Mouse (Mus musculus): ENCODE data around the gene Krtap12-1.
"Not testable (repeated sequence)": the region's sequence is repeated elsewhere in the genome, so short reads cannot be mapped to it uniquely, and the experiment has no call there.

Krtap12-1 gene

DNA sequence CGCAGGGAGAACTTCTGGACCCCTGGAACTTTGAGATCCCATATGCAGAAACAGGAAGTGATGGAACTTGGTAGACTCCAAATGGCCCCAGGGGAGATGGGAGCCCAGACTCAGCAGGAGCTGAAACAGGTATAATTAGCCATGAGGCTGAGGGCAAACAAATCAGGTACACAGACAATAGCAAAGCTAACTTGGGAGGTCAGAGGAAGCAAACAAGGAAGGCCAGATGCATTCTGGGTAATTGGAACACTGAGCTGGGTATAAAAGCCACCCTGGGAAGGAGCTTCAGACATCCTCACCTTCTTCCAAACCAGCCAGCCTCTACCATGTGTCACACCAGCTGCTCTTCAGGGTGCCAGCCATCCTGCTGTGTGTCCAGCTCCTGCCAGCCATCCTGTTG is at the start of gene Krtap12-1:
Gene Krtap12-1, plus strand, starts transcription at position 301 of the 400 bp plus-strand sequence.
- DNase-seq (ENCODE audit: low read depth, low spot score), result not testable (repeated sequence)

DNA sequence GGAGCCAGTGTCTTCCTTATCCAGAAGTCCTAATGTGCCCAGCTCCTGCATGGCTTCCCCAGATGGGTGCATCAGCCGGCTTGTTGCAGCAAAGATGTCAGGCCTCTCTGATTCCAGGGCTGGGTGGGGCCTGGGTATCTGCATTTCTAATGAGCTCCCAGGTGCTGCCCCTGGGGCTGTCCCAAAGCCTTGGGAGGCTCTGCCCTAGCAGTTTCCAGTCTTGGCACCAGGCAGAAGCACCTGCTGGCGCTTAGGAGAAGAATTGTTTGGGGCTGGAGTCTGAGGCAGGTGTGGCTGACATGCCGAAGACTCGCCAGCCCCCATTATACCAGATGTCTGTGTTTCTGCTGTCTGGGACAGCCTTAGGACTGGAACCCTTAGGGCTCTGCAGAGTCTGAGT is 49.7 kb upstream of the Krtap12-1 start:
- no peak for DNase-seq (ENCODE audit: low read depth, low spot score)

DNA sequence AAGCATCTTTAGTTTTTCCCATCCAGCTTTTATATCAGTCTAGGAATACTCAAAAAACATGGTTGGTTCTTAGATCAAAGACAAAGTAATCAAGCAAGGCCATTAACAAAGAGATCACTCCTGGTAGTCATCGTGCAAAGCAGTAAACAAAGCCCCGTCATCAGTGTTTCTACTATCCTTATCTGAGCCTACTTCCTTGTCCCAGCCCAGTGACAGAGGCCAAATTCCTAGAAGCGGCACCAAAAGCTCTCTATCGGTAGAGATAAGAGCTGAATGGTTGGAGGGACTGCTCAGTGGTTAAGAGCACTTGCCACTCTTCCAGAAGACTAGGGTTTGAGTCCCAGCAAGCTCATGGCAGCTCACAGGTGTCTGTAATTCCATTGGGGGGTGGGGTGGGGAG is 48.9 kb upstream of the Krtap12-1 start:
- no peak for DNase-seq (ENCODE audit: low read depth, low spot score)

DNA sequence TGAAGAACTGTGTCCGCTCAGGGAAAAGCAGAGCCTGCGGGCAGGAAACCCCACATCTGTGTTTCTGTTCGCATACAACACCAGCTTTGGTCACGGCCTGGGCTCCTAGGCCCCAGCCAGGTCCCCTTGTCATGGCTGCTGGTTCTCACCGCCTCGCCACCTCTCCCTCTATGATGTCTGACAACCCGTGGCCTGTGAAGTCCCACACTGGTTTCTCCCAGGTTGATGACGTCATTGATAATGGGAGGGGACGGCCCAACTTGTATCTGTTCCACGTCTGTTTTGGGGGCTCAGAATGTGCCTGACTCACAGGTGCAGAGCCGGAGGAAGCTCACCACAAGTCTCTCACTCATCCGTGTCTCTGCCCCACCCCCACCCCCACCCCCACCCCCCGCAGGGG is 46.6 kb upstream of the Krtap12-1 start:
- DNase-seq (ENCODE audit: low read depth, low spot score), result no peak

DNA sequence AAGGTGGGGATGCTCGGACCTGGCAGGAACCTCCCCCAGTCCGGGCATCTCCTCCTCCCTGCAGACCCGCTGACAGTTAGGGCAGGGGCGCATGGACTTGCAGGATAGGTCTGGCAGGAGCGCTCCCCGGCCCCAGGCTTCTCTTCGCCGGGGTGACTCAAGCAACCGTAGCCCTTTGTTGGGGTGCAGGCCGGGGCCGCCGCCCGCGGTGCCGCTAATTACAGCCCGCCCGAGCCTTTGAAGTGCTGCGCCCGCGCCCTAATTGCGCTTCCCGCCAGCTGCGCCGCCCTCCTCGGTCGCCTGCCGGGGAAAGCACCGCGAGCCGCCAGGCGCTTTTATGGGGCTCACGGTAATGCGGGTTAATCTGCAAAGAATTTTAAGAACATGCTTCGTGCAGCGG is 42.8 kb upstream of the Krtap12-1 start:
- DNase-seq (ENCODE audit: low read depth, low spot score), result peak; percentile 24

DNA sequence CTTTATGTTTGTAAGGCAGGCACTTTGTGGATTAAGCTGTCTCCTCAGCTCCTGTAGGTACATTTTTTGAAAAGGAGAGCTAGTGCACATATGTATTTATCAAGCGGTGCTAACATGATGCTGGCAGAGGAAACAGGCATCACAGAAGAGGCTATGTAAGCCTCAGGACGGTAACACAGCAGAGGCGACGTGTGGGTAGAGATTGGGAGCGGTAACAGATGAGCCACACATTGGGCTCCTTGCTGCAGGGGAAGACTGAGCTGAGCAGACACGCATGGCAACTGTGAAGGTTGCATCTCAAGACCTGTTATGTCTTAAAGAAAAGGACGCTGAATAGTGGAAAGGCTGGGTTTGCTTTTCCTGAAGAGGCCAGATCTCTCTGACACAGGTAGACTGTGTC is 37.4 kb upstream of the Krtap12-1 start:
- DNase-seq (ENCODE audit: low read depth, low spot score), result peak; percentile 55

DNA sequence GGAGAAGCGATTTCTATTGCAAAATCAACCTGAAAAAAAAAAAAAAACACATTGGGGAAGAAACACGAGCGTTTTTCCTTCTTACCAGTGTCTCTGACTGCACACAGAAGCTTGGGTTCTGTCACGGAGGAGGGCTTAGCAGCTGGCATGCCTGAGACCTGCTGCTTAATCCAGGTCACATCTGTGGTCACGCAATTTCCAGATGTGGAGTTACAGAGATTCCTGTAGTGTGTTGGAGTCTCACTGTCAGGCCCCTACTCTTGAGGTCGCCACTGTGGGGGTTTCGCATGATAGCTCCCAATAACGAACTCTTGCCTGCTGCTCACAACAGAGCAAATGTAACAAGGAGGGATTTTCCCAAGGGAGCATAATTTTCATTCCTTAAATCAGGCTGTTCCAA is 36.2 kb upstream of the Krtap12-1 start:
- DNase-seq (ENCODE audit: low read depth, low spot score), result no peak

DNA sequence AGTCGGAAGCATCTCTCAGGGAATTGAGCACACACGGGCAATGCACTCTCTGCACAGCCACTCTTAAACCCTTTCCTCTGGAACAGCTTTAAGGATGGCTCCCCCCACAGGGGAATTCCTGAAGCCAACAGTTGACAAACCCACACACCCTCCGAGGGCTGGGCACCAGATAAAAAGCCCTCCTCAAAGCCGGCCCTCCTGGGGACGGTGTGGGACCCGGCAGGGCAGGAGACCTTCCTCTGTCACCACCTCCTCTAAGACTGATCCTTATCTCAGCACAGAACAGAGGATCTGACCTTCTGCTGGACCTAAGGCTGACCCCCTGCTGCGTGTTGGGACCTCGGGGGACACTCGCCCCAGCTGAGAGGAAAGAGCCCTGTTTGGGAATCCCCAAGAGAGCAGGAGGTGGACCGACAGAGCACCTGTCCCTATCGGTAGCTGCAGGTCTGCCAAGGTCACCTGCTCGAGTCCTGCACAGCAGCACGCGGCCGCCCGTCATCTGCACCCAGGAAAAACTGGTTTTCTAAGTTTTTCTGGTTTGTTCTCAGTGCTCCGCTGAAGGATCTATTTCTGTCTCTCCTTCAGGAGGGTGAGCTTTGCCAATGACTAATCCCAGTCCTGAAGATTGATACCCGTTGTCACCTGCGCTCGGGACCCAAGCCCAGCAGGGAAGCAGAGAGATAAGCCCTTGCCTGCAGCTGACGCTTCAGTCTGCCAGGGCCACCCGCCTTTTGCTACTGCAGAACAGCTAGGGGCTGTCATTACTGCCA is 34.3 kb upstream of the Krtap12-1 start, which contains the start of gene Tspear:
Gene Tspear, plus strand, starts transcription at position 675 of the 770 bp plus-strand sequence.
- DNase-seq (ENCODE audit: low read depth, low spot score), result peak; percentile 15

DNA sequence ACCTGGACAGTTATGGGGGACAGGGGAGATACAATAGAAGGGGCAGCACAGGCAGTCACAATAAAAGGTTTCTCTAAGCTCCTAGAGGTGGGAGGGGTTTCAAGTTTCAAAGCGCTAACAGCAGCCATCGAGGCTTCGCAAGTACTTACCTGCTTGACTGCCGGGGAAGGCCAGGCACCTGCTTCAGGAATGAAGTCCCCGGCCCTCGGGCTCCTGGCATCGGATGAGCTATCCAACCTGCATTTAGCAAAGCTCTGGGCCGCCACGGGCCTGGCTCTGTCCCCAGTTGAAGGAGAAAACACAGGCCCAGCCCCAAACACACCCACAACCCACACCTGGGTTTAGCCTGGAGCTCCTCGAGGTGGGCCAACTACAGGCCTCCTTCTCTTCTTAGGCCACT is 33.4 kb upstream of the Krtap12-1 start:
- DNase-seq (ENCODE audit: low read depth, low spot score), result no peak

DNA sequence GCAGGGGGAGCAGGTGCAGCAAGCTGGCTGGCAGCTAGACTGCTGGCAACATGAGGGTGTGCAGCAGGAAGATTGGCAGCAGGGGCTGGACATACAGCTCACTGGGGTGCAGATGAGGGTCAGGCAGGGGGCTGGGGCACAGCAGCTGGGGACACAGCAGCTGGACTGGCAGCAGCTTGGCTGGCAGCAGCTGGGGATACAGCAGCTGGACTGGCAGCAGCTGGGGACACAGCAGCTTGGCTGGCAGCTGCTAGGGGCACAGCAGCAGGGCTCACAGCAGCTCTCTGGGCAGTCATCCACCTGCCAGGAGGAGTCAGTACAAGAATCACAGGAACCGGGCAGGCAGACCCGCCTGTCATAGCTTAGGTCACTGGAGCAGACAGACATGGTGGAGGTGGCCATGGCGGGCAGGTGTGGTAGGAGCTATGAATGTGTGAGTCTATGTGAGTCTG is 30.0 kb upstream of the Krtap12-1 start, which contains the start of gene Gm19402:
Gene Gm19402, minus strand, starts transcription at position 402 of the 452 bp plus-strand sequence.
- not testable (repeated sequence) for DNase-seq (ENCODE audit: low read depth, low spot score)

DNA sequence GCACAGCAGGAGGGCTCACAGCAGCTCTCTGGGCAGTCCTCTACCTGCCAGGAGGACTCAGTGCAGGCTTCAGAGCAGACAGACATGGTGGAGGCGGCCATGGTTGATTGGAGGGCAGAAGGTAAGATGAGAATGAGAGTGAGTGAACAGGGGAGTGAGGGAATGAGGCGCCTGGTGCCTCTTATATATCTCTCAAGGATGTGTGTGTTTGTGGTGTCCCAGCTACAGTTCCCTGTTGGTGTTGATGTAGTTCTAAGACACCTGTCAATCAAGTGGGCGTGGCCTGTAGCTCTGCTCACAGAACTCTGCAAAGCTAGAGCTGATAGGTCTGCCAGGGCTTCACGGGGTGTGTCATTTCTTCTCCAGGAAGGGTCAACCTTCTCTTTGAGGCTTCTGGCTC is 23.3 kb upstream of the Krtap12-1 start, which contains the start of gene Gm9508:
Gene Gm9508, minus strand, starts transcription at position 101 of the 400 bp plus-strand sequence.
- DNase-seq (ENCODE audit: low read depth, low spot score), result no peak

DNA sequence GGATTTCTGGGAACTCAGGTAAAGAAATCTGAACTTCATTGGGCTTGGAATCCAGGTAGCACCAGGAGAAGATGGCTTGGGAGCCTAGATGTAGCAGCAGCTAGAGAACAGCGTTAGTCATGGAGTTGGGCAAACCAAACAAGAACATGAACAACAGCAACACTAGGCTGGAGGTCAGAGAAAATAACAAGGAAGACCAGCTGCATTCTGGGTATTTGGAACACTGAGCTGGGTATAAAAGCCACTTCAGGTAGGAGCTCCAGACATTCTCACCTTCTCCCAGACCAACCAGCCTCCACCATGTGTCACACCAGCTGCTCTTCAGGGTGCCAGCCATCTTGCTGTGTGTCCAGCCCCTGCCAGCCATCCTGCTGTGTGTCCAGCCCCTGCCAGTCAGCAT is 14.1 kb upstream of the Krtap12-1 start, which contains the start of gene Gm10272:
Gene Gm10272, plus strand, starts transcription at position 301 of the 400 bp plus-strand sequence.
- DNase-seq (ENCODE audit: low read depth, low spot score), result no peak

DNA sequence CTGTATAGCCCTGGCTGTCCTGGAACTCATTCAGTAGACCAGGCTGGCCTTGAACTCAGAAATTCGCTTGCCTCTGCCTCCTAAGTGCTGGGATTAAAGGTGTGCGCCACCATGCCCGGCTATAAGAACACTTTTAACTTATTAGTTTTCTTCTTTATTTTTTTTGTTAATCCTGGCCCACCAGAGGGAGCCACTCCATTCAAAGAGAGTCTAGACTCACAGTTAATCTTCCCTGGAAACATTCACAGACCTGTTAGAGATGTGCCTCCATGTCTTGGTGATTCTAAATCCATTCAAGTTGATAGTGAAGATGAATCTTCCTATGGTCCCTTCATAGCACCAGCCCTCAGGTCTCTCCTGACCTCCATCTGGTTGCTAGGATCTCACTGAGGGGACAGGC is 10.6 kb upstream of the Krtap12-1 start:
- peak; percentile 24 for DNase-seq (ENCODE audit: low read depth, low spot score)

DNA sequence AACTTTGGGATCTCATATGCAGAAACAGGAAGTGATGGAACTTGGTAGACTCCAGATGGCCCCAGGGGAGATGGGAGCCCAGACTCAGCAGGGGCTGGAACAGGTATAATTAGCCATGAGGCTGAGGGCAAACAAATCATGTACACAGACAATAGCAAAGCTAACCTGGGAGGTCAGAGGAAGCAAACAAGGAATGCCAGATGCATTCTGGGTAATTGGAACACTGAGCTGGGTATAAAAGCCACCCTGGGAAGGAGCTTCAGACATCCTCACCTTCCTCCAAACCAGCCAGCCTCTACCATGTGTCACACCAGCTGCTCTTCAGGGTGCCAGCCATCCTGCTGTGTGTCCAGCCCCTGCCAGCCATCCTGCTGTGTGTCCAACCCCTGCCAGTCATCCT is 9.2 kb upstream of the Krtap12-1 start, which contains the start of gene Gm10024:
Gene Gm10024, plus strand, starts transcription at position 301 of the 400 bp plus-strand sequence.
- DNase-seq (ENCODE audit: low read depth, low spot score), result not testable (repeated sequence)

DNA sequence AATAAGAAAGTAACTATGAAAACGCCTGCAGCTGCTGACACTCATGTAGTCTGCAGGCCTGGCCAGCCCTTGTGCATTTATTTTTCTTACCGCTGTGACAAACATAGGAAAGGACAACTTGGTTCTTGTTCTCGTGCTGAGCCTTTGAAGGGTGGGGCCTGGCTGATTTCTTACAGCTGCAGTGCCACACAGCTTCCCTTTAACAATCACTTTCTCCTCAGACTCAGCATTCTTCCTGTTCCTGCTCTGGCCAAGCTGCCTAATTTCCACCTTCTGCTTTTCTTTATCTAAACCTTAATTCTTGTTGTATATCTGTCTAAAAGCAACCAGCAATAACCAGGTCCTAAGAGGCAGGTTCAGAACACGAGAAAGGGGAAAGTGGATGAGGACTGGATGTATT is 6.7 kb upstream of the Krtap12-1 start:
- DNase-seq (ENCODE audit: low read depth, low spot score), result no peak

DNA sequence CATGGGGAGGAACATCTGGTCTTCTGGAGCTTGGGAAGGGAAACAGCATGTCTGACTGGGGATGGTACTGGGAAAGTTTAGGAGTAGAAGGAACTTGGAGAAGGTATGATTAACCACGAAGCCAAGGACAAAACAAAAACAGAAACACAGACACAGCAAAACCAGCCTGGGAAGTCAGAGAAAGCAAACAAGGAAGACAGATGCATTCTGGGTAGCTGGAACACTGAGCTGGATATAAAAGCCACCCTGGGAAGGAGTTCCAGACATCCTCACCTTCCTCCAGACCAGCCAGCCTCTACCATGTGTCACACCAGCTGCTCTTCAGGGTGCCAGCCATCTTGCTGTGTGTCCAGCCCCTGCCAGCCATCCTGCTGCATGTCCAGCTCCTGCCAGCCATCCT is 4.9 kb upstream of the Krtap12-1 start, which contains the start of gene Gm10142:
Gene Gm10142, plus strand, starts transcription at position 301 of the 400 bp plus-strand sequence.
- DNase-seq (ENCODE audit: low read depth, low spot score), result no peak

DNA sequence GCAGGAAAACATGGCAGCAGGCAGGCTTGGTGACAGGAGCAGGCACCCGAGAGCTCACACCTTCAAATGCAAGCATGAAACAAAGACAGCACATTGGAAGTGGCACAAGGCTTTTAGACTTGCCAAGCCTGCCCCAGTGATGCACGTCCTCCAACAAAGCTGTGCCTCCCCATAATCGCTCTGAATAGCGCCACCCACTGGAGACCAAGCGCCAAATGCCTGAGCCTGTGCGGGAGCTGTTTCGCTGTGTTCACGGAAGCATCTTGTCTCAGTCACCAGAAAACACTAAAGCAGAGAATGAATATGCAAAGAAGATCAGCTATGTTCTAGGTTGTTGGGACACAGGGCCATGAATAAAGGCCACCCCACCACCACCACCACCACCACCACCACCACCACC is 4.5 kb downstream of the Krtap12-1 start:
- DNase-seq (ENCODE audit: low read depth, low spot score), result no peak

DNA sequence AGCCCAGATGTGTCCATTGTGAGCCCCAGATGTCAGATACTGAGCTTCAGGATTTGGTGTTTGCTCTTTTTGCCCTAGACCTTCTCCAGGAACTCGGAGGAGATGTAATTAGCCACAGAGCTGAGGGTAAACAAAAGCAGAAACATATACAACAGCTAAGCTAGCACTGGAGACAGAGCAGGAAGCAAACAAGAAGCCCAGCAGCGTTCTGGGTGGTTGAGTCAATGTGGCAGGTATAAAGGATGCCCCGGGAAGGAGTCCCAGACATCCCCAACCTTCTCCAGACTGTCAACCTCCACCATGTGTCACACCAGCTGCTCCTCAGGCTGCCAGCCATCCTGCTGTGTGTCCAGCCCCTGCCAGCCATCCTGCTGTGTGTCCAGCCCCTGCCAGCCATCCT is 5.8 kb downstream of the Krtap12-1 start, which contains the start of gene Gm10100:
Gene Gm10100, plus strand, starts transcription at position 301 of the 400 bp plus-strand sequence.
- no peak for DNase-seq (ENCODE audit: low read depth, low spot score)

DNA sequence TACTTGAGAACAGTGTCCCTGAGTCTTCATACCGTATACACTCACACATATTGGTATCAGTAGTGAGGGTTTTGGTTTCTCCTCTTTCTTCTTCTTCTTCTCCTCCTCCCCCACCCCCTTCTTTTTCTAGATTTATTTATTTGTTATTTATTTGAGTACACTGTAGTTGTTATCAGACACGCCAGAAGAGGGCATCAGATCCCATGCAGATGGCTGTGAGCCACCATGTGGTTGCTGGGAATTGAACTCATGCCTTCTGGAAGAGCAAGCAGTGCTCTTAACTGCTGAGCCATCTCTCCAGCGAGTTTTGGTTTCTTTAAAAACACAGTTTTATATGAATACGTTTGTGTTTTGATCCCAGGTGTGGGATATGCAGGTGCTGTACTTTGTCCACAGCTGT is 7.9 kb downstream of the Krtap12-1 start:
- peak; percentile 20 for DNase-seq (ENCODE audit: low read depth, low spot score)

DNA sequence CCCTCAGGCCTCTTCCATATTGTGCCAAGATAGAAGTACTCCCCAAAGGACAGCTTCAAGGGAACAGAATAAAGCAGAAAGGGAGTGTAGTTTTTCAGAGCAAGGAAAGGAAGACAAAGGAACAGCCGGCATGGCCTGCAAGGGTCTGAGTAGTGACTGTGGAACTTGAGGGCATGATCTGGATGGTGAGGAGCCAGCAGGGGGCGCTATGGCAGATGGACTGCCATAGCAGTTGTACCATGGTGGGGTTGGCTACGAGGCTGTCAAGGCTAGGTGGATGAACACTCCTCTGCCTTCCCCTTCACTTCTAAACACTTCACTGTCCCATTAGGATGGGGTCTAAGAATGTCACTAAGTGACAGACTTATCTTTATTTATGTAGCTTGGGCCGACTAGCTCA is 8.8 kb downstream of the Krtap12-1 start:
- DNase-seq (ENCODE audit: low read depth, low spot score), result no peak

DNA sequence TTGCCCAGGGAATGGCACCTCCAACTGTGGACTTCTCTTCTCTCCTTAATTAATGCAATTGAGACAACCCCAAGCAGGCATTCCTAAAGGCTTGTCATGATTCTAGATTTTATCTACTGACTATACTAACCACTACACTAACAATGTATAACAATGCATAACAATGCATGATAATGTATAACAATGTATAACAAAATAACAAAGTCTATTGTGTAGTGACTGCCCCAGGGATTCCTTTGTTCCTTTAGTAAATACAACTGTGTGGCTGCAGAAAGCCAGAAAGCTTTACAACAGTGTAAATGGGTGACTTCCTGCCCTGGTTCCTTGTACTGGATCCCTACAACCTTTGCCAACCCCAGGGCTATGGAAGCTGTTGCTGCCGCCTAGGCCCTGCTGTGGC is 15.5 kb downstream of the Krtap12-1 start:
- DNase-seq (ENCODE audit: low read depth, low spot score), result no peak

DNA sequence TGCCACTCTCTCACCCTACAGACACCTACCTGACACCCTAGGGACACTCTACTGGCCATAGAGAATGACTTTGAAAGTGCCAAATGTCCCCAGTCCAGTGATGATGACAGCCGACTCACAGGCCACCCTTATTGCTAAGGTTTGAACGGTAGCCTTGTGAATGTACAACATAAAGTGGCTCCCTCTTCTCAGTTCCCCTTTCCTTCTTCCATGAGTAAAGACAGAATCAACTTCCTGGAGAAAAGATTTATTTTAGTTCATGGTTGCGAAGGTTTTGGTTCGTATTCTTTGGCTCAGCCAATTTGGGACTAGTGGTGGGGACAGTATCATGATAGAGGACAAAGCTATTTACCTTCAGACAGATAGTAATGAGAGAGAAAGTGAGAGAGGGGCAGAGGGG is 18.5 kb downstream of the Krtap12-1 start:
- no peak for DNase-seq (ENCODE audit: low read depth, low spot score)

Measured in brain, adult 2 months (tissue).